Mouse (Mus musculus) ES-Bruce4 (cell line): ENCODE data around the gene Wdfy3. TPM values are rescaled to one million over a fixed set of nuclear protein-coding genes. Genes with fewer than 3 reads are reported as not detected.
A peak's percentile ranks its signal among the peaks of the same experiment; 100 is the strongest.

Source experiments
- H3K27ac ChIP-seq: 2 replicates; pipeline ENCODE4 v1.5.1; 2012; ENCODE audit warnings: low read length, inconsistent platforms; ENCODE audit not compliant: insufficient read depth
- H3K27me3 ChIP-seq: 2 replicates; pipeline ENCODE4 v1.6.1; 2012; ENCODE audit warnings: mild to moderate bottlenecking, low read length, inconsistent platforms; ENCODE audit not compliant: control insufficient read depth, poor library complexity, insufficient read depth, severe bottlenecking
- H3K36me3 ChIP-seq: 2 replicates; pipeline ENCODE4 v1.6.1; 2012; ENCODE audit warnings: inconsistent platforms, mild to moderate bottlenecking, low read length, moderate library complexity; ENCODE audit not compliant: control insufficient read depth, poor library complexity, insufficient read depth, severe bottlenecking
- H3K4me1 ChIP-seq: one replicate; pipeline ENCODE4 v1.8.1; 2011; ENCODE audit warnings: low read length; ENCODE audit not compliant: control insufficient read depth, insufficient read depth
- H3K4me3 ChIP-seq: 2 replicates; pipeline ENCODE4 v1.5.1; 2011; ENCODE audit warnings: low read depth, mild to moderate bottlenecking, low read length
- H3K9ac ChIP-seq: 2 replicates; pipeline ENCODE4 v1.6.1; 2012; ENCODE audit warnings: low read depth, mild to moderate bottlenecking, inconsistent platforms; ENCODE audit not compliant: poor library complexity, severe bottlenecking
- H3K9me3 ChIP-seq: replicated peaks from 2 replicates; pipeline ENCODE4 v1.6.1; 2012; ENCODE audit warnings: mild to moderate bottlenecking, low read length, inconsistent platforms; ENCODE audit not compliant: control insufficient read depth, poor library complexity, insufficient read depth, severe bottlenecking
- CTCF ChIP-seq: IDR thresholded peaks from one replicate; pipeline ENCODE4 v1.8.1; 2011; ENCODE audit warnings: low read depth, low read length
- EP300 ChIP-seq: IDR thresholded peaks from 2 replicates; pipeline ENCODE4 v1.6.1; 2011; ENCODE audit warnings: low read depth, low read length; ENCODE audit not compliant: insufficient read depth
- POLR2A ChIP-seq: IDR thresholded peaks from one replicate; pipeline ENCODE4 v1.8.1; 2011; ENCODE audit warnings: low read length; ENCODE audit not compliant: insufficient read depth
- polyA plus RNA-seq: library from polyadenylated mRNA; stranded (reverse); fragments of >200 nt; gene quantifications from 2 replicates; pipeline ENCODE4 v1.2.4, GENCODE M21; 2011; ENCODE audit warnings: low read depth; ENCODE audit not compliant: missing spikeins, insufficient read depth, insufficient read length

Wdfy3 gene
- polyA plus RNA-seq, 1 experiment, result 20.2 TPM

DNA sequence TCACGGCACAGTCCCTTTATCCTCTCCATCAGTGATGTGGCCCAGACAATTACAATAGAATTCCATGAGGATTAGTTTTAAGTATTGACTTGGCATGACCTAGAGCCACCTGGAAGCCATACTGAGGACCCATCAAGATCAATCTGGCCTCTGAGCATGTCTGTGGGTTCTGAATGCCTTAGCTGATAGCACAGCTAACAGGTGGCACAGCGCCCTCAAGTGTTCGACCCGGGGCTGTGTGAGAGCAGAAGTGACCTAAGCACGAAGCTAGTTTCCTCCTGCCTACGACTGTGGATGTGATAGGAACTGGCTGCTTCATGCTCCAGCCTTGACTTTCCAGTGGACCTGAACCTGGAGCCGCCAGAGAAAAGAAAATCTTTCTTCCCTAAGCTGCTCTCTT lies 215.1 kb downstream of the Wdfy3 start:
- H3K36me3 ChIP-seq, result peaks cover 3% of the 10 kb centered on the region; the same call in 1 of the 2 replicates
- H3K4me3 ChIP-seq, result no peak overlapping the region
- no peaks in the 10 kb centered on the region for H3K9me3 ChIP-seq
- no peak overlapping the region for H3K9ac ChIP-seq
- no peaks in the 10 kb centered on the region for H3K27me3 ChIP-seq
- H3K4me1 ChIP-seq, result peaks cover 3% of the 10 kb centered on the region
- peak; percentile 40; the same call in 1 of the 2 replicates for TF ChIP-seq EP300
- no peak for TF ChIP-seq POLR2A
- peak; percentile 98 for TF ChIP-seq CTCF
- no peak overlapping the region for H3K27ac ChIP-seq

- Histone ChIP-seq H3K9ac (no peak overlapping the region), H3K4me1 (peaks cover 3% of the 10 kb centered on the region), H3K36me3 (peaks cover 3% of the 10 kb centered on the region; the same call in 1 of the 2 replicates)
Measured at GRCm38 (mm10) chr5:101854100-101854499, 215.6 kb downstream of the Wdfy3 start.

GRCm38 (mm10) chr5:101852116-101852680 lies 217.5 kb downstream of the Wdfy3 start:
- Histone ChIP-seq H3K27me3 (no peaks in the 10 kb centered on the region), H3K36me3 (peaks cover 3% of the 10 kb centered on the region; the same call in 1 of the 2 replicates), H3K4me3 (peak overlapping the region; percentile 40), H3K9ac (peak overlapping the region; percentile 18; the same call in 1 of the 2 replicates), H3K4me1 (peaks cover 8% of the 10 kb centered on the region), H3K27ac (no peak overlapping the region), H3K9me3 (no peaks in the 10 kb centered on the region)
- TF ChIP-seq EP300 (no peak), CTCF (no peak), POLR2A (no peak)

More at GRCm38 (mm10) chr5:101854100-101854499, 215.6 kb downstream of the Wdfy3 start:
- no peaks in the 10 kb centered on the region for H3K9me3 ChIP-seq
- H3K27ac ChIP-seq, result no peak overlapping the region
- TF ChIP-seq EP300 (no peak), POLR2A (no peak), CTCF (no peak)
- no peak overlapping the region for H3K4me3 ChIP-seq
- no peaks in the 10 kb centered on the region for H3K27me3 ChIP-seq

DNA sequence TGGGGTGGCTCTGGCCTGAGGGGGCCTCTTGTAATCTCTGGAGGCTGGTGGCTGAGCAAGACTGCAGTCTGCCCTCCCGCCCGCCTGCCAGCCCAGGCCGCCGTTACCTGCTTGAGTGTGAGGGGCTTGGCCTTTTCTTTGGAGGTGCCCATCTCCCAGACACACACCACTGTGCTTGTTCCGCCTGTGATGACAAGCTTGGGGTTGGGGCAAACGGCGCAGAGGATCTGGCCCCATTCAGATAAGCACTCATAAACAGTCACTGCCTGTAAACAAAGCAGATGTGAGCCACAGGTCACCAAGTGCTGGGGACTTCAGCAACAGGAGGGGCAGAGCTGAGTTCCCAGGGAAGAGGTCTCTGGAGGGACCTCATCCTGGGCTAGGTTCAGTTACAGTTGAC lies 218.6 kb downstream of the Wdfy3 start:
- H3K27me3 ChIP-seq, result no peaks in the 10 kb centered on the region
- H3K4me1 ChIP-seq, result peaks cover 14% of the 10 kb centered on the region
- H3K9ac ChIP-seq, result no peak overlapping the region
- no peak overlapping the region for H3K27ac ChIP-seq
- peak overlapping the region; percentile 9; the same call in 1 of the 2 replicates for H3K4me3 ChIP-seq
- TF ChIP-seq EP300 (no peak), POLR2A (no peak), CTCF (no peak)
- H3K9me3 ChIP-seq, result no peaks in the 10 kb centered on the region
- H3K36me3 ChIP-seq, result peaks cover 3% of the 10 kb centered on the region; the same call in 1 of the 2 replicates

GRCm38 (mm10) chr5:101847762-101848161 lies 222.0 kb downstream of the Wdfy3 start:
- peaks cover 19% of the 10 kb centered on the region for H3K4me1 ChIP-seq
- no peaks in the 10 kb centered on the region for H3K27me3 ChIP-seq
- no peak overlapping the region for H3K4me3 ChIP-seq
- no peak overlapping the region for H3K9ac ChIP-seq
- H3K9me3 ChIP-seq, result no peaks in the 10 kb centered on the region
- no peak for TF ChIP-seq CTCF
- peak; percentile 98 for TF ChIP-seq EP300
- no peak for TF ChIP-seq POLR2A
- H3K36me3 ChIP-seq, result no peaks in the 10 kb centered on the region
- peak overlapping the region; percentile 77 for H3K27ac ChIP-seq

DNA sequence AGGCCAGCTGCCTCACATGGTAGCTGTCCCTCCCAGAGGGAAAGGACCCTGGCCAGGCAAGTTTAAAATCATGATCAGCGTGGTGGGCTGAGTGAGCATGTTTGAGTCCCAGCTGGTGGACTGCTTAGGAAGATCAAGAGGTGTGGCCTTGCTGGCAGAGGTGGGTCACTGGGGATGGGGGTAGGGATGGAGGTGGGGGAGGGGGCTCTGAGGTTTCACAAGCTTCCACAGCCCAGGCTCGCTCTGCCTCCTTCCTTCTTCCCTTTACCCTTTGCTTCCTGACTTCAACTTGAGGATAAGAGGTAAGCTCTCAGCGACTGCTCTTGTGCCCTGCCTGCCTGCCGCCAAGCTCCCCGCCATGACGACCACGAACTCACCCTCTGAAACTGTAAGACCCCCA lies 222.4 kb downstream of the Wdfy3 start:
- Histone ChIP-seq H3K4me3 (peak overlapping the region; percentile 15; the same call in 1 of the 2 replicates), H3K36me3 (no peaks in the 10 kb centered on the region), H3K27me3 (no peaks in the 10 kb centered on the region), H3K27ac (peak overlapping the region; percentile 68), H3K9me3 (no peaks in the 10 kb centered on the region), H3K4me1 (peaks cover 17% of the 10 kb centered on the region), H3K9ac (no peak overlapping the region)
- TF ChIP-seq EP300, result peak; percentile 80
- no peak for TF ChIP-seq POLR2A
- no peak for TF ChIP-seq CTCF
